Mouse (Mus musculus): ENCODE results near the gene Gm15293.
"Not testable (repeated sequence)": the region's sequence is repeated elsewhere in the genome, so short reads cannot be mapped to it uniquely, and the experiment has no call there.

The Gm15293 gene

GRCm38 (mm10) chr8:21201261-21201660 lies at the start of gene Gm15293:
TSS of gene Gm15293 (plus strand) at chr8:21201561.
- not testable (repeated sequence) for DNase-seq (ENCODE audit: low read depth, low spot score)

- not testable (repeated sequence) for DNase-seq (ENCODE audit: low read depth, low spot score)
These were observed 39.4 kb upstream of the Gm15293 start, which contains the start of gene Defa22 for GRCm38 (mm10) chr8:21161977-21162376. TSS of gene Defa22 (plus strand) at chr8:21162277.

GRCm38 (mm10) chr8:21191314-21191713 lies 10.0 kb upstream of the Gm15293 start, which contains the start of gene Defa31:
TSS of gene Defa31 (plus strand) at chr8:21191614.
- not testable (repeated sequence) for DNase-seq (ENCODE audit: low read depth, low spot score)

All from retina, postnatal 7 days (tissue).